Mouse (Mus musculus) Muller cell, postnatal 12 days (primary cell): ENCODE data around the gene Dis3l2.

Experiments
- DNase-seq: peaks from one replicate; pipeline ENCODE4 v3.0.0-alpha.2; 2015; ENCODE audit errors: inconsistent ontology term

The Dis3l2 gene

DNA sequence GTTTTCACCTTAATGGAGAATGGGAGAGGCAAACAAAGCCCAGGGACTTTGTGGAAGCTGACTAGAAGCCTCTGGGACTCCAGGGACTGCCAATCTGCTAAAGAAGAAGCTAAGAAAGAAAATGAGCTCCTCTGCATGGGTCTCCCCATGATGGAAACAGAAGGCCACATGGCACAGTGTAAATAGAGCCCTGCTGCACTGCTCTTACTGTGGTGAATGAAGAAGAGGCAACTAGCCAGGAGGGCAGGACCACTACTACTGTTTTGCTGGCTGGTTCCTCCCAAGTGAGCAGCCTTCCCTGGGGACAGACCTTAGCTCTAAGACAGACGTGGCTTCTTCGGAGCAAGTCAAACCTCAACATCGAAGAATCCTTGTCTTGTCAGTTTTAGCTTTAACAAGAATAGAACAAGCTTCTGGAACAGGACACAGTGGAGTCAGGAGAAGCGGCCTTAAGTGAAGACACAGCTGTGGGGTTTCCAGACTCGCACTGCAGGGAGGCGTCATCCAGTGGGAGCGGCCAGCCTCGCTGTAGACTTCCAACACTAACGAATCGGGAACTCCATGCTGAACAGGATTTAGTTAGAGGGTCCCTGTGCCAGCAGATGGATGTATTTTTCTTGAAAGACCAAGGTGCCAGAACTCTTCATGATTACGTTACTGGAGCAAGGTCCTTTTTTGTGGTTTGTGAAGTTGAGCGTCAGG, 307.2 kb downstream of the Dis3l2 start:
- DNase-seq = no peak

DNA sequence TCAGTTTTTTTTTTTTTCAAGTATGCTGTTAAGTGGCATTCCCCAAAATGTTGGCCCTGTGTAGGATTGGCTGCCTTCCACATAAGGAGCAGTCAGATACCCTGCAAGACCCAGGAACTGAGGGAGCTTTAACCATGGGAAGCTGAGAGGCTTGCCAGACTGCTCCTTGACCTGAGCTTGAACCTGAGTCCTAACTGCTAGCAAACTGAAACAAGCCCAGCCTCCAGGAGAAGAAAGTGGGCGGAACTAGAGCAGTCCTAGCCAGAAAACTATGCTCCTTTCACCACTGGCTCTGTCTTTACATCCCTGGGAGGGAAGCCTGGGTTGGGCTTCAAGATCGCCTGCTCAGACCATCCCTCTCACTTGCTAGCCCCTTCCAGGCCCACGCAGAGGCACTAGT, 308.1 kb downstream of the Dis3l2 start:
- DNase-seq = no peak

DNA sequence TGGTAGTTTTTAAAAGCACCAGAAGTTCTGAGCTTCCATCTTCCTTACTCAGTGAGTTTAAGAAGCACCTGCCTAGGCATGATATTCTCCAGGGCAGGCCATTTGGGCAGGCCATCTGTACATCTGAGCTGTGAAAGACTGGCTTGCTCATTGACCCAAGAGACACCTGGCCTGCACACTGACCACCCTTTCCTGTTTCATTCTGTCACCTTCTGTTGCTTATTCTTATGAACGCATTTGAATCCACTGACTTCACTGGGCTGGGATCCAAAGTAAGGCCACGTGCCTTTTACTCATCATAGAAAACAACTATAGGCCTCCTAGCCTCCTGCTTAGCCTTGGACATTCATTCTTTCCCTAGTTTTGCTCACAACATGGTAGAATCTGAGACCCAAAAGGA, 309.0 kb downstream of the Dis3l2 start:
- DNase-seq = no peak

DNA sequence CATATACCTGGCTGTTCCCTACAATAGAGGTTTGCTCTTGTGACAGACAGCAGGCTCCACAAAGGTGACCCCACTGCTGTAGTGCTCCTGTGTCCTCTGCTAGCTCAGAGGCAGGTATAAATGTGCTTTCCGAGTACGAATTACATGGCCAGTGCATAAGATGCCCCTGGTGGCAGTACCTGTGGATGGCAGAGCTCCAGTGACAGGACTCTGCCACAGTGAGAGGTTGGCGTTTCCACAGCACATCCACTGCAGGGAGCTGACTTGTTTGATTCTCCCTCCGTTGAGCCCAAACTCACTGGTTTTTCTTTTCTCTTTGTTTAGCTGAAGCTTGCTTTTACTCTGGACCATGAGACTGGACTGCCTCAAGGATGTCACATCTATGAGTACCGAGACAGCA, 317.1 kb downstream of the Dis3l2 start:
- no peak for DNase-seq

DNA sequence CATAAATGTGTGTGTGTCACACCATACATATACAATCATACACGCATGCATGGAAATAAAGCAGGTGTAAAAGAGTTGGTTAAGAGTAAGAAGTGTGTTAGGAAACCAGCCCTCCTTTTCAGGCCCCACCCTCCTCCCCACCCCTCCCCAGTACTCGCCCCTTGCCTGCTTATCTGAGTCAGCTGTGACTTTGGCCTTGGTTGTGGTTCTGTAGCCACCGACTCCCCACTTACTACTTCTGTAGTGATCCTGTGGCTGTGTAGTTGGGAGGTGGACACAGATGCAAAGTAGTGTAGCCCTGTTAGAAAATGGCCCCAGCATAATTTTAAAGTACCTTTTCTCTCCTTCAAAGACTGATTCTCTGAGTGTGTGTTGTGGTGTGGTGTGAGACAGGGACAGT, 318.0 kb downstream of the Dis3l2 start:
- no peak for DNase-seq

DNA sequence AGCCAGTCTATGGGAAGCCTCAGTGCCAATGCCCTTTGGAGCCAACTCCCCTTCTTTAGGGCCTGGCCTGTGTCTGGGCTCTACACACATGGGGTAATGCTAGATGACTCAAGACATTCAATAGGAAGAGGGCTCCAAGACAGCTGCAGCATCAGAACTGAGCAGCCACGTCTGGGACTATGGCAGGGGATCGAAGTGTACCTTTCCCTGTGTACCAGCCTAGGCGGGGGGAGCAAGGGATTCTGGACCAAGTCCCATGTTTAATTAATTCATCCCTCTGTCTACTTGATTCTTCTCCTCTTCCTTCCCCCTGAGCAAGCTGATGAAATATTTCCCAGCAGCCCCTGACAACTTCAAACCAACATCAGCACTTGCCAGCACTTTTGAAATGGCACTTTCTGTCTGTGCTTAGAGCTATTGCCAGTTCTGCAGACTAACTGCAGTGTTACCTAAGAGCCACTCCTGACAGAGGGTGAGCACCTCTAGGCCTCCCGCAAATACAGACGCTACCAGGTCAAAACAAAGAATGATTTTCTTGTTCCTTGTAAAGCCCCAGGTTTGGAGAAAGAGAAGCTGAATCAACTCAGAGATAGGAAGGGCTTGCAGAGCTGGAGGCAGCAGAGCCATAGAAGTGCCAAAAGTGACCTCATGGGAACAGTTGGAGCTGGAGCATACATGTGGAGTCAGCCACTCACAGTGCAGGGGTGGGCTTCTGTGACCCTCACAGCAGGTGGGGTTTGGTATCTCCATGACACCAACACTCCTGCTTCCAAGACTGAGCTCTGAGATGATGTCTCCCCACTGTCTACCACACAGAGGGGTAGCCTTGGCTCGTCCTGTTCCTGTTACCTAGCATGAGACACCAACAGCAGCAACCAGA, 319.9 kb downstream of the Dis3l2 start:
- no peak for DNase-seq

DNA sequence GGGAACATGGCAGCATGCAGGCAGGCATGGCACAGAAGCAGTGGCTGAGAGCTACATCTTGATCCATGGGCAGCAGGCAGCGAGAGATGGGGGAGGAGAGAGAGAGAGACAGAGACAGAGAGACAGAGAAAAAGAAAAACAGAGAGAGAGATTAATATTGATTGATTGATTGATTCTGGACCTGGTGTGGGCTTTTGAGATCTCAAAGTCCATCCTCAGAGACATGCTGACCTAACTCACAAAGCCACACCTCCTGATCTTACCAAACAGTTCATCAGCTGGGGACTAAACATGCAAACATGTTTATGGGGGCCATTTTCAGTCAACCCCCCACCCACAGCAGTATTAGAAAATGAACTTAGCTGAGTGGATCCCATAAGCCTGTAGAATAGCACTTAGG, 321.4 kb downstream of the Dis3l2 start:
- no peak for DNase-seq

DNA sequence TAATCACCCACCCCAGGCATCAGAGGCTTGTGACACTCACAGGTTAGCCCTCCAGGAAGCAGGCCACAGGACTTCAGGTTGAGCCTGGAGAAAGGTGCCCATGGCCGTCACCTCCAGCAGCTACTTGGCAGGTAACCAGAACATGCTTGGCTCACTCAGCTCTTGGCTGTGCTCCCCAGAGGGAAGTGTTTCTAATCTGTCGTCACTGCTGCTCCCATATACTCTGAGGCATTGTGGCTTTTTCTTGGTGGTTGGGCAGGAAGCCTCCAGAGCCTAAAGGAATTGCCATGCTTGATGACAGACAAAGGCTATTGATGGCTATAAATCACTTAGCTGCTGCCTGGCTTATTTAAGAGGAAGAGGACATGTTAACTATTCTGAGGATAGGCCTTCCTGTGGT, 325.2 kb downstream of the Dis3l2 start:
- peak; percentile 64 for DNase-seq

DNA sequence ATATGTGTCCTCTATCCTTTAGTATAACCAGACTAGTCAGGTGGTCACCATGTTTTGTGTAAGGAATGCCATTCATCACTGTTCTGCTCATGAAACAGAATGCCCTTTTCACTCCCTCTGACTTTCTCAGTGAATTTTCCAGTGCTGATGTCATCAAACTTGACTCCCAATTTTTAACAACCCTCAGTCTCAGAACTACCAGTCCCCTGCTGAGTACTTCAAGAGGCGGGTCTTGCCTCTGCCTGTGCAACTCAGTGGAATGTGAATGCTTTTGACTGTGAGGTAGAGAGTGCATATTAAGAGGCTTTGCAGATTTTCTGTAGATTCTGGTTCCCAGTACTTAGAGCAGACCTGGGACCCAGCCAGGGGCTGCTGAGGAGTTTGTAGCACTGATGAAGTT, 327.0 kb downstream of the Dis3l2 start:
- peak; percentile 83 for DNase-seq

DNA sequence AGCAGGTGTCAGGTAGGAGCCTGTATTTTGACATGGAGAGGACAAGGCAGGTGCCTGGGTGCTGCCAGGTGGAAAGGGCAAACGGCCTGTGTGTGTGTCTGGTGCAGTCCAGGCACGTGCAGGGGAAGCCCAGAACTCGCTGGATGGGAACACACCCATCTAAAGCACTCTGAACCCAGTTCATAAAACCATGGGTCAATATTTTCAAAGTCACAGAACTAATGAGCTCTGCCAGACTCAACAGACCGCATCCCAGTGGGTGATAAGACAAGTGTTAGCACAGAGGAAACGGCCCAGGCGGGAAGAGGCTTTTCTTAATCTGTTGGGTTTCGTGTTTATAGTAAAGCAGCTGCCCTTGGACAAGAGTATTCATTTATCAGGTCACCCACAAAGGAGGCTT, 328.9 kb downstream of the Dis3l2 start:
- DNase-seq = no peak

DNA sequence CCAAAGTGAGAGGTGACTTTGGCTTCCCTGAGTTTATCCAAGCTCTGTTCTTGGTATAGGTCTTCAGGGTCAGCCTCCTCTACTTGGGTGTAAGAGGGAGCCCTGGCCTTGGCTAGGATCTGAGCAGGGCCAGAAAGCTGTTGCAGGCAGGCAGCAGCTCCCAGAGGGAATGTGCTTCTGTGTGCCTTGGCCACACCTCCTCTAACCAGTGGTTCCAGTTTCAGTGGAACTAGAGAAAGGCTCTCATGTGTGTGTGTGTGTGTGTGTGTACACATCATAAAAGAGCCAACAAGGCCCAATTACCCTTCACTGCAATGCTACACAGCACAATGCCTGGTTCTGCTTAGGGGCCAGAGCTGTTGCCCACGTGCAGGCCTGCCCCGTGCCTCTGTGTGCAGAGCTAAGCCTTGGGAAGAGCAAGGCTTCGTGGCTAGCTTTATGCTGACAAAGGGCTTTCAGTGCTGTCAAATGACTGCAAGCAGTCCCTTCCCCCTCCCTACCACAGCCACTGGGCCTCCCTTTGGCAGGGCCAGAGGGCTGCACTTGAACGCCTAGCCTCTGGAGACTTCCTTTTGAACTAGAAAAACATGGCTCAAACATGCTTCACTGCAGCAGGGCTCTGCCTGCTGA, 332.0 kb downstream of the Dis3l2 start:
- DNase-seq = peak; percentile 57

DNA sequence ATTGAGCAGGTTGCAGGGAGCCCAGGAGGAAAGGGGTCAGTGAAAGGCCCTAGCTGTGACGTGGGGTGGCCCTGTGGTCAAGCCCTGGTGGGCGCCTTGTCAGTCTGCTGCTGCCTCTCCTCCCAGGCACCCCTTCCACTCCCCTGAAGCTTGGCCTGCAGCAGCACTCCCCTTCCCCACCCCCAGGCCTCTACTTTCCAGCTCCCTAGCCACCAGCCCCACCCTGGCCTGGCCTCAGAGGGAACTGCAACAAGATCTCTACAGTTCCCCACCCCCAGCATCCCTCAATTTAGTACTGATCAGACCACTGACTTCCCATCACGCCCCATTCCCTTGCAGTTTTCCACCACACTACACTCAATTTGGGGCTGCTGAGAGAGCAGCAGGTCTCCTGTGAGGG, 332.7 kb downstream of the Dis3l2 start:
- no peak for DNase-seq

DNA sequence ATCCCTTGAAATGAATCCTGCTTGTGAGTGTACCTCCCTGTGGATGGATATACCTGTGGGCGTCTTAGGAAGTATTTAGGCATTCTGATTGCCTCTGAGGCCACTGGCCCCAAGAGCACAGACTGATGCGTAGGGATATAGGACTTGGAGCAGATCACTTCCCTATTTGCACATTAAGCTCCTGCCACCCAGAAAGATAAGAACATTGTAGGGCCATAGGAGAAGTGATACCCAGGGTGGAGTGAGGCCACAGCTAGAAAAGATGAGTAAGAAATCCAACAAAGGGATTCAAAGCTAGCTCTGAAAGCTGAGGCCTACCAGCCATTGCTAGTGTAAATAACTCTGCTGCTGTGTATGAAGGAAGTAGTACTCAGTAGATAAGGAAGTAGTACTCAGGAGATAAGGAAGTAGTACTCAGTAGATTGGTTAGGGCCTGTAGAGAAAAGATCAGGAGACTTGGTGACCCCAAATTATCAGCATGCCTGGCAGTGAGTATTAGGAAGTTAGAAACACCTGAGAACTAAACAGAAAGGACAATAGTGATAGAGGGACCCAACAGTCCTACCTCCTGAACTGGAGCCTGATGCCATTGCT, 335.0 kb downstream of the Dis3l2 start:
- DNase-seq = no peak

DNA sequence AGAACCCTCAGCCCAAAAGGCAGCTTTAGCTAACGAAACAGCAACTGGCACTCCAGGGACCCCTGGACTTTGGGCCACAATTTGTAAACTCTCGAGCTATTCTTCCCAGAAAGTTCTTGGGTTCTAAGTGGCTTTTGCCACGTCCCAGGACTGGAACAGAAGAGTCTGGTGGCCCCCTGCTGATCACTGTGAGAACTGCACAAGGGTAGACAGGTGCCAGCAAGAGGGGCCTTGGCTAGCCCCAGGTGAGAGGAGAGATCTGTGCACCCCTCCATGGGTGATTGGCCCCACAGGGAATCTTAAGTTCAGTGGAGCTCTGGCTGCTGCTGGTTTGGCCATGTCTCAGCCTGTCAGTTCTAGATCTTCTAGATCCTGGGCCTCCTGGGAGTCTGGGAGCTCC, 337.5 kb downstream of the Dis3l2 start:
- no peak for DNase-seq

DNA sequence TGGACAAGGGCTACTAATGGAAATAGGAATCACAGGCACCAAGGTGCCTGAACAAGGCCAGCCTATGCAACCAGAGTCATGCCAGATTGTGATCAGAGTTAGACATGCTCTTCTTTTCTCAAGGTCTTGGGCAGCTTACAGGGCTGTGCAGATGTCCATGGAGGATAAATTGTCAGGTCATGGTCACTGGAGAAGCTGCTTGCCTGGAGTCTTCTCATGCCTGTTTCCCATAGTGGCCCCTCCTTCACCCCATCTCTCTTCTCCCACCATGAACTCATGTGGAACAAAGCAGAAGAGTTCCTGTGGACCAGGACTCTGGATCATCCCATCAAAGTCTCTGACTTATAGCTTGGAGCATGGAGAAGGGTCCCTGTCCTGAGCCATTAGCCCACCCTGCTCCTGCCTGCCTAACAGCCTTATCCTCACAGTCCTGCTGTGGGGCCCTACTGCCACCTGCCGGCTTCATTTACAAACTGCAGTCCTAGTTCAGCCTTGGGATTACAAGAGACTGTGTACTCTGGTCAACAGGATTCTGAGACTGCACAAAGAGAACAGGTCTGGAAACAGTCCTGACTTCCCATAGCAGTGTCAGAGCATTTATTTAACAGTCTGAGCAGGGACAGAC, 338.3 kb downstream of the Dis3l2 start:
- DNase-seq = no peak

DNA sequence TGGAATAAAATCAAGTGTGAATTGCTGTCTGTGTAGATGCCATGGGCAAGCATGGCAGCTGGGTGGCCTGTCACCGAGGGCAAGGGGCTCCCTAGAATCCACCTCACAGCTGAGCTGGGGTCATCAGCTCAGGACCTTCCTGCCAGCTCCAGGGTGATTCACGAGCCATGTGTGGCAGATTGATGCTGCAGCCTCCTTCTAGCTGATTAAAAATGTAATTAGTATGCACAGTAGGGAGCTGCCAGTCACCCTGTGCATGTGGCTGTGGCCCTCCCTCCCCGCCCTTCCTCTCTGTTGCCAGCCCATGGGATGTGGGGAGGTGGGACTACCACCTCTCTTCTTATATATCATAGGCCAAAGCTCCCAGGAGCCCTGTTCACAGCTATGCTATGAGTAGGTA, 346.5 kb downstream of the Dis3l2 start:
- DNase-seq = no peak

DNA sequence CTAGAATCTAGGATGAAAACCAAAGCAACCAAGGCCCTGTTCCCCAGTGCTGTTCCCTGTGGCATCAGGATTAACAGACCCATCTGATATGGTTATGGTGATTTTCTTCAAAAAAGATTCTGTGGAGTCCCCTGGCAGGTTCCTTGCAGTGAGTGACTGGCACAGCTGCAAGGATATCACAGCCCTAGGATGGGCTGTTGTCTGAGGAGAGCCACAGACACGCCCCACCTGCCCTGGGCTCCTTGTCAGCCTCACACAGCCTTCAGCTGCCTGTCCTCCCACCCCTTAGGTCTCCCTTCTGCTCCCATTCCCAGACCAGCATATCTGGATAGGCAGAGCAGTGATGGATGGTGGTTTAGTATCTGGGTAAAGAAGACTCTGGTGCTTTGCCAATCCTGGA, 347.1 kb downstream of the Dis3l2 start:
- no peak for DNase-seq

DNA sequence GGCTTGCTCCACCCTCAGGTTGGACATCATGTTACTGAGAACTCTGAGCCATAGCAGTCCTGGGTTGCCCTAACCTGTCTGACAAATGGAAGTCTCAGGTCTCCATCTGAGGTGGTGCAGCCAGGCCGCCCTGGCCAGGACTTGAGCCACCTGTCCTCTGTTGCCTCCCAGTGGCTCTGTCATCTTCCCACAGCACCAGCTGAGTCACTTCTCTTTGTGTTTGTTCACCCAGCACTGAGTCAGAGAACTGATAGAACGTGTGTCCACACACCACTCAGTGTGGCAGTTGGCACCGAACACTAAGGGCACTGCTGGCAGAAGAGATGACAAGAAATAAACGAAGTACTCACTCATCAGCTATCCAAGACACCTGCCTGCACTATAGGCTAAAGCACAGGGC, 347.8 kb downstream of the Dis3l2 start:
- peak; percentile 74 for DNase-seq

DNA sequence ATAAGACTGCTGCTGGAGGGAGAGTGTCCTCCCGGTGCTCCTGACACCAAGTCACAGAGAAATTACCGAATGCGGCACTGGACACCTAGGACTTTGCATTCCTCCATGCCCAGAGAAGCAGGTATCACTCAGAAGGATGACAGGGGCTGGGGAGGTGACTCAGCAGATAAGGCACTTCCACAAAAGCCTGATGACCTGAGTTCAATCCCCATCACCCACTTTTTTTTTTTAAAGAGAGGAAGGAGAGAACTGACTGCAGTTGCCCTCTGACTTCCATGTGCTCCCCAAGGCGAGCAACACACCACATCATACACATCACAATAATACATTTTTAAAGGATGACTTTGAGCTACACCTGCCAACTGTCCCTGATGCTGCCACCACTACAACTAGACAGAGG, 353.5 kb downstream of the Dis3l2 start:
- DNase-seq = no peak

DNA sequence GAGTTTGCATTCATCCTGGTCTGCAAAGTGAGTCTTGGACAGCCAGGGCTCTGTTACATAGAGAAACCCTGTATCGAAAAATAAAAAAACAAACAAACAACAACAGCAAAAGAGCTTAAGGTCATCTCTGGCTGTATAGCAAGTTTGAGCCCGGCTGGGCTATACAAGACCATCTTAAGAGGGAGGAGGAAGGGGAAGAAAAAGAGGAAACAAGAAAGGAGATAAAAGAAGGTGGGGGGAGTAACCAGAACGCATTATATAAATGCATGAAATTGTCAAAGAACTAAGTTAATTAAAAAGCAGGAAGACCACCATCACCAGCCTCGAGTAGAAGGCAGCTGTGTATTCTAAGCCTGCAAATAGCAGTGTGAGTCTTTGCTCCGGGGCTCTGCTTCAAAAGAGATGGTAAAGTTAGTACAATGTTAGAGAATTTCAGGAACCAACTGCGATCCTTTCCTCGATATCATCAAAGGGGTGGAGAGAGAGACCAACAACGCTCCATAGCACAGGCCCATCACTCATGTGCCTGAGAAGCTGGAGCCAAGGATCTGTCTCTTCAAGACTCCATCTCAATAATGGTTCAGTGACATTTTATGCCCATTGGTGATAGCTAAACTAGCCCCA, 355.5 kb downstream of the Dis3l2 start:
- DNase-seq = no peak

DNA sequence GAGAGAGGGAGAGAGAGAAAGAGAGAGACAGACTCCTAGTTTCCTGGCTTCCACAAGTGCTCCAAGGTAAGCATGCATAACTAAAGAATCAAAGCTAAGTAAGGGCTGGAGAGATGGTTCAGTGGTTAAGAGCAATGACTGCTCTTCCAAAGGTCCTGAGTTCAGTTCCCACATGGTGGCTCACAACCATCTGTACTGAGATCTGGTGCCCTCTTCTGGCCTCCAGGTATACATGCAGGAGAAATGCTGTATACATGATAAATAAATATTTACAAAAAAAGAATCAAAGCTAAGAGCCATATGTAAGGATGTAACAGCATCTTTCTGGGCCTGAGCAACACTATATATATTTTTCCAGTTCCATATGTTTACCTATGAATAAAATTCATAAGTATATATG, 357.3 kb downstream of the Dis3l2 start:
- DNase-seq = no peak

DNA sequence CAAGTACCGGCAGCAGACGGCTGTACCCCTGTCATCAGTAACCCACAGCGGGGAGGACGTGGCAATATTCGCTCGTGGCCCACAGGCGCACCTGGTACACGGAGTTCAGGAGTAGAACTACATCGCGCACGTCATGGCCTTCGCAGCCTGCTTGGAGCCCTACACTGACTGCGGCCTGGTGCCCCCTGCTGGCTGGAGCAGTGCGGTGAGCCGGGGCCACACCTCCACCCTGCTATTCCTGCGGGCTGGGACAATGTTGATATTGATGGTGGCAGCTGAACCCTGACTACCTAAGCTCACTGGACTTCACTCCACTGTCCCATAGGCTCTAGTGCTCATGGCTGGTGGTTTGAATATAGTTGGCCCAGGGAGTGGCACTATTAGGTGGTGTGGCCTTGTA, 367.1 kb downstream of the Dis3l2 start:
- no peak for DNase-seq
